Mouse (Mus musculus): Measurements from ENCODE around the gene Il6ra.

DNA sequence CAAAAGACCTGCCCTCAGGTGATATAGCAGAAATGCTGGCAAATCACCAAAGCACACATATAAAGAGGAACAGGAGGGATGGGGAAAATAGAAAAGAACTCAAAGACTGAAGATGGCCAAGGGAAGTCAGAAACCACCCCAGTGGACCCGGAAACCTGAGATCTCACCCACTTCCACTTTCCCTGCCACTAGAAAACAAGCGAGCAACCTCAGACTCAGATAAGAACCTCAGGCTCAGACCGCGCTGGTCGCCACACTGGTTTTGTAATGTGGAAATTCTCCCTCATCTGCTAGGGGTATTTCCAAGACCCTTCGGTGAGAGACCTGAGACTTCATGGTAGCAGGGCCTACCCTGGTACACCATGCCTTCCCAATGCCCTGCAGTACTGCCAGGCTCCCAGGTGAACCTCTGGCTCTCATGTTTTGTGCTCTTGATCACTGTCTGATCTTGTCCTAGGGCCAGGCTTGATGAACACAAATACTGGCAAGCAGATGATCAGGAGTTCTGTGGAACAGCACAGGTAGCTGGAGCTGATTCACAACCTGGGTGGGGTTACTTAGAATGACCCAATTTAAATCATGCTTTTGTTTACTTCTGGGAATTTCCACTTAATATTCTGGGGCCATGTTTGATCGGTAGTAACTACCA, 25.3 kb downstream of the Il6ra start:
- TF ChIP-seq CTCF (IDR thresholded peaks at IDR 0.05; ENCODE audit: low read depth) (no peak), EP300 (IDR thresholded peaks at IDR 0.05; ENCODE audit: low read depth) (no peak)
